Mouse (Mus musculus) neural tube, postnatal 0 days (tissue): Measurements from ENCODE around the gene Gab1. TPM values are rescaled to one million over a fixed set of nuclear protein-coding genes. Genes with fewer than 3 reads are reported as not detected.

Experiments
- polyA plus RNA-seq: library from polyadenylated mRNA; unstranded; fragments of >200 nt; fragmentation: Nextera tagmentation; extraction: Ambion mirVana; gene quantifications from 2 replicates; pipeline ENCODE4 v1.2.1, GENCODE M21; 2015

Gene Gab1
- 8.8 and 10.1 TPM in 2 replicates for polyA plus RNA-seq

GRCm38 (mm10) chr8:80880196-80881106 is at the start of gene Gab1:
Gene Gab1, minus strand, starts transcription at chr8:80880519.

DNA sequence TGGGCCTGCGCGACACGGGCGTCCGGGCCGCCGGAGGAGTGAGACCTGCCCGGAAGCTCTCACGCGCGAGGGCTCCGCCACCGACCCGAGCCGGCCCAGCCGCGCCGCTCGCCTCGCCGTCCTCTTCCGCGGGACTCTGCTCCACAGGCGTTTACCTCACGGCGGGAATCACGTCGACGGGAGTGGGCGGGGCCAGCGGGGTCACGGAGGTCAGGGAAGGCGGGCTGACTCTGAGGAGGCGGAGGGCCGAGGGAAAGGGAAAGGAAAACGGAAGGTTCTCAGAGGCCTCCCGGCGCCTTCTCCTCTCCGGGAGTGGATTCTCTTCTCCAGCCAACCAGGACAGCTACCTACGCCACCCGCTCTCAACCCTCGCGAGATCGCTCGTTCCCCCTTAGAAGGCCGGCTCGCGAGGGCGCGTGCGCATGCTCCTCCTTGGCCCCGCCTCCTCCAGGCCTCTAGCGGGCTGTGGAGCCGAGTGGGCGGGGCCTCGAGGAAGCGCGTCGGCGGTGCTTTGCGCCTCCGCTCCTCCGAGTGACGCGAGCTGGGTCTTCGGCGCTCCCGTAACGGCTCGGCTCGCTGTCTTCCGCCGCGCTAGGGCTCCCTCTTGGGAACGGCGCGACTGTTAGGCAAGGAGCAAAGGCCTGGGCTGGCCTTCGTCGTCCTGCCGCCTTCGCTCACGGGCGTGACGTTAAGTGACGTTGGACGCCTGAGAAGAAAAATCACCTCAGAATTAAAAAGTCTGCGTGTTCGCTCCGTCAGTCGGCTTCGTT is 141.0 kb downstream of the Gab1 start, which contains the start of gene Smarca5:
TSS of gene Smarca5 (minus strand) at position 343 of the 770 bp plus-strand sequence.

Other genes starting within 250 kb of the Gab1 start
- 31.9 and 38.9 TPM in 2 replicates for gene Smarca5, start 141.0 kb downstream of the Gab1 start, polyA plus RNA-seq
- gene Usp38, start 134.4 kb upstream of the Gab1 start, polyA plus RNA-seq: 13.6 and 14.4 TPM in 2 replicates